ENCODE assay signal across 12 mouse cellular contexts in genomic region chr4:108253317-108253716, GRCm38 (mm10). TPM values are rescaled to one million over a fixed set of nuclear protein-coding genes. Genes with fewer than 3 reads are reported as not detected.
DNase-seq lines count a peak whose midpoint lies in the region; ATAC-seq and TF ChIP-seq lines count a peak whose summit lies in the region.
"Had no signal": no experiment of that assay in that cellular context is flagged by ENCODE, and none has a peak within 500 bp of the region (broad histone marks: within the 10 kb centered on the region; RNA-seq: fewer than 3 reads in every experiment).

No protein-coding gene starts in this region.

- ATAC-seq in intestine, postnatal 0 days, result no peak
- ATAC-seq in intestine, embryonic 16.5 days, result no peak
- ATAC-seq in lung, postnatal 0 days, result no peak

- H3K27ac ChIP-seq in intestine, postnatal 0 days (ENCODE audit: low read depth, low read length), result no peak overlapping the region
- no peak overlapping the region for H3K27ac ChIP-seq in intestine, embryonic 16.5 days (ENCODE audit: low read length)
- no peak overlapping the region for H3K27ac ChIP-seq in lung, postnatal 0 days (ENCODE audit: low read length)
- no peak overlapping the region for H3K27ac ChIP-seq in ES-E14 (ENCODE audit: insufficient read depth, low read depth, low read length, poor library complexity, severe bottlenecking)
- H3K27ac ChIP-seq: embryonic facial prominence, embryonic 15.5 days; liver, embryonic 15.5 days; midbrain, embryonic 12.5 days had no signal

- no peak overlapping the region for H3K9ac ChIP-seq in intestine, postnatal 0 days (ENCODE audit: low read depth, low read length)
- H3K9ac ChIP-seq in intestine, embryonic 16.5 days (ENCODE audit: low read depth, low read length), result no peak overlapping the region
- no peak overlapping the region for H3K9ac ChIP-seq in lung, postnatal 0 days (replicated peaks; ENCODE audit: low read depth)
- no peak overlapping the region for H3K9ac ChIP-seq in ES-E14 (ENCODE audit: insufficient read depth, low read depth, low read length, poor library complexity, severe bottlenecking)
- H3K9ac ChIP-seq: embryonic facial prominence, embryonic 15.5 days; liver, embryonic 15.5 days; midbrain, embryonic 12.5 days had no signal

- 92% methylated on average over 6 of the region's 6 CpGs for WGBS in intestine, postnatal 0 days
- 89% methylated on average over 6 of the region's 6 CpGs for WGBS in intestine, embryonic 16.5 days
- WGBS in lung, postnatal 0 days, result 95% methylated on average over 6 of the region's 6 CpGs

- H3K4me2 ChIP-seq in intestine, postnatal 0 days (replicated peaks; ENCODE audit: low read depth), result no peak overlapping the region
- no peak overlapping the region for H3K4me2 ChIP-seq in intestine, embryonic 16.5 days (ENCODE audit: low read depth, low read length)
- H3K4me2 ChIP-seq in lung, postnatal 0 days (replicated peaks; ENCODE audit: low read depth, low read length), result no peak overlapping the region
- H3K4me2 ChIP-seq: embryonic facial prominence, embryonic 15.5 days; liver, embryonic 15.5 days; midbrain, embryonic 12.5 days had no signal

- H3K9me3 ChIP-seq in intestine, postnatal 0 days (ENCODE audit: control insufficient read depth), result no peaks in the 10 kb centered on the region
- no peaks in the 10 kb centered on the region for H3K9me3 ChIP-seq in intestine, embryonic 16.5 days (ENCODE audit: control insufficient read depth, low read length)
- no peaks in the 10 kb centered on the region for H3K9me3 ChIP-seq in lung, postnatal 0 days (ENCODE audit: low read length)
- H3K9me3 ChIP-seq in ES-E14 (ENCODE audit: control insufficient read depth, insufficient read depth, low read depth, low read length), result no peaks in the 10 kb centered on the region
- H3K9me3 ChIP-seq: embryonic facial prominence, embryonic 15.5 days; liver, embryonic 15.5 days; midbrain, embryonic 12.5 days had no signal

- H3K4me3 ChIP-seq in intestine, postnatal 0 days (ENCODE audit: low read depth, low read length), result no peak overlapping the region
- no peak overlapping the region for H3K4me3 ChIP-seq in intestine, embryonic 16.5 days (ENCODE audit: low read length)
- H3K4me3 ChIP-seq in lung, postnatal 0 days (ENCODE audit: low read depth, low read length), result no peak overlapping the region
- H3K4me3 ChIP-seq in ES-E14 (ENCODE audit: insufficient read depth in 1 of 2, low read depth in 1 of 2, low read length in 2 of 2, poor library complexity in 1 of 2, severe bottlenecking in 1 of 2), result no peak overlapping the region
- H3K4me3 ChIP-seq: embryonic facial prominence, embryonic 15.5 days; liver, embryonic 15.5 days; midbrain, embryonic 12.5 days had no signal

- peaks cover 53% of the 10 kb centered on the region for H3K36me3 ChIP-seq in intestine, postnatal 0 days (ENCODE audit: control insufficient read depth, insufficient read depth)
- peaks cover 14% of the 10 kb centered on the region for H3K36me3 ChIP-seq in intestine, embryonic 16.5 days (ENCODE audit: control insufficient read depth, insufficient read depth, low read length)
- H3K36me3 ChIP-seq in lung, postnatal 0 days (ENCODE audit: insufficient read depth, low read length), result peaks cover 33% of the 10 kb centered on the region
- H3K36me3 ChIP-seq in ES-E14 (ENCODE audit: control insufficient read depth, insufficient read depth, low read length, poor library complexity, severe bottlenecking), result peaks cover 6% of the 10 kb centered on the region

- in situ Hi-C loops in ES-E14 (cut with MboI; ENCODE audit: low sequenced_read_pairs in 2 of 2, unreplicated experiment in 2 of 2), result no loop called here

- no peak for DNase-seq in lung, postnatal 0 days (ENCODE audit: low spot score)
- DNase-seq in lung, postnatal 10 days, result no peak
- DNase-seq in ES-E14 (ENCODE audit: low read depth, low spot score), result no peak
- DNase-seq in thymus, postnatal 14 days, result peak; percentile 24
- no peak for DNase-seq in neural tube, embryonic 10.5 days (ENCODE audit: extremely low spot score, low spot score)
- no peak for DNase-seq in embryo, embryonic 10.5 days (ENCODE audit: low spot score)

- no peaks in the 10 kb centered on the region for H3K4me1 ChIP-seq in intestine, postnatal 0 days (replicated peaks; ENCODE audit: control insufficient read depth, insufficient read depth, low read length)
- H3K4me1 ChIP-seq in intestine, embryonic 16.5 days (ENCODE audit: control insufficient read depth, insufficient read depth, low read length), result no peaks in the 10 kb centered on the region
- no peaks in the 10 kb centered on the region for H3K4me1 ChIP-seq in lung, postnatal 0 days (ENCODE audit: insufficient read depth, low read depth, low read length)
- no peaks in the 10 kb centered on the region for H3K4me1 ChIP-seq in ES-E14 (ENCODE audit: control insufficient read depth in 2 of 2, insufficient read depth in 2 of 2, low read length in 2 of 2, poor library complexity in 1 of 2)
- H3K4me1 ChIP-seq: embryonic facial prominence, embryonic 15.5 days; liver, embryonic 15.5 days; midbrain, embryonic 12.5 days had no signal

- TF ChIP-seq EP300 in lung, postnatal 0 days (IDR thresholded peaks at IDR 0.05), result no peak

- H3K27me3 ChIP-seq in intestine, postnatal 0 days (replicated peaks; ENCODE audit: control insufficient read depth, insufficient read depth, low read length), result no peaks in the 10 kb centered on the region
- no peaks in the 10 kb centered on the region for H3K27me3 ChIP-seq in intestine, embryonic 16.5 days (replicated peaks; ENCODE audit: control insufficient read depth, insufficient read depth, low read length)
- no peaks in the 10 kb centered on the region for H3K27me3 ChIP-seq in lung, postnatal 0 days (replicated peaks; ENCODE audit: insufficient read depth, low read length)
- H3K27me3 ChIP-seq: embryonic facial prominence, embryonic 15.5 days; liver, embryonic 15.5 days; midbrain, embryonic 12.5 days had no signal

- TF ChIP-seq CTCF in intestine, postnatal 0 days (IDR thresholded peaks at IDR 0.05; ENCODE audit: low read depth), result peak; percentile 62
- peak; percentile 49 for TF ChIP-seq CTCF in lung, postnatal 0 days (IDR thresholded peaks at IDR 0.05)

TF ChIP-seq in ES-E14, 5 proteins besides CTCF, POLR2A, EP300 and RAD21:
- TF ChIP-seq MAFK (IDR thresholded peaks at IDR 0.05; ENCODE audit: insufficient read depth, low read depth, low read length) (no peak), ZC3H11A (IDR thresholded peaks at IDR 0.05; ENCODE audit: borderline replicate concordance, low read depth, low read length) (0 out of 2 replicates have a peak, but pooled peaks have one; percentile 0), CHD2 (IDR thresholded peaks at IDR 0.05; ENCODE audit: low read depth, low read length) (no peak), HCFC1 (IDR thresholded peaks at IDR 0.05; ENCODE audit: borderline replicate concordance, insufficient read depth, low read length) (no peak)
TF ChIP-seq in ES-E14: peak in this region for 1.

RNA-seq across cellular contexts. Expression of gene Zyg11a, which starts 35.5 kb away (rescaled TPM):
- polyA plus RNA-seq in intestine, postnatal 0 days (2015; fragmentation: Nextera tagmentation; extraction: Ambion mirVana), result 0.10 and 0.18 TPM in 2 replicates
- polyA plus RNA-seq in intestine, embryonic 16.5 days (2015; fragmentation: Nextera tagmentation; extraction: Ambion mirVana), result 0.09 and 0.15 TPM in 2 replicates
- polyA plus RNA-seq in lung, postnatal 0 days (2015; fragmentation: Nextera tagmentation; extraction: Ambion mirVana), result not detected in 2 replicates
- total RNA-seq in ES-E14 (2012; rRNA removed), result 10.4 and 12.8 TPM in 2 replicates
- polyA plus RNA-seq: heart, embryonic 14.5 days had no signal

RNA-seq across cellular contexts. Expression of gene Zyg11b, which starts 47.6 kb away (rescaled TPM):
- polyA plus RNA-seq in intestine, postnatal 0 days (2015; fragmentation: Nextera tagmentation; extraction: Ambion mirVana), result 4.0 and 4.3 TPM in 2 replicates
- polyA plus RNA-seq in intestine, embryonic 16.5 days (2015; fragmentation: Nextera tagmentation; extraction: Ambion mirVana), result 5.7 and 5.9 TPM in 2 replicates
- polyA plus RNA-seq in lung, postnatal 0 days (2015; fragmentation: Nextera tagmentation; extraction: Ambion mirVana), result 4.7 and 5.2 TPM in 2 replicates
- 13.3 and 13.6 TPM in 2 replicates for total RNA-seq in ES-E14 (2012; rRNA removed)
